Mouse (Mus musculus) neural tube, embryonic 12.5 days (tissue): Measurements from ENCODE around the gene Myh6. TPM values are rescaled to one million over a fixed set of nuclear protein-coding genes. Genes with fewer than 3 reads are reported as not detected.

Experiments
- microRNA counts: library from miRNA; unstranded; fragments of <30 nt; microRNA quantifications from one replicate; lab custom pipeline; 2017
- microRNA-seq: library from miRNA; unstranded; fragments of <30 nt; microRNA quantifications from one replicate; pipeline ENCODE4, GENCODE M21; 2017
- polyA plus RNA-seq: library from polyadenylated mRNA; unstranded; fragments of >200 nt; fragmentation: Nextera tagmentation; extraction: Ambion mirVana; gene quantifications from 2 replicates; pipeline ENCODE4 v1.2.1, GENCODE M21; 2016

The Myh6 gene
- polyA plus RNA-seq, 1 experiment from 2014 or later = 2.9 TPM

MicroRNAs encoded within 50 kb of the gene (microRNA counts, 519-probe panel; counts per million panel counts)
- microRNA mmu-miR-208a (lab: Ali Mortazavi, UCI) (342 counts per million, percentile 67 among the panel's probes with 10 or more counts), microRNA mmu-miR-208b (lab: Ali Mortazavi, UCI) (342 counts per million, percentile 67 among the panel's probes with 10 or more counts)

Small RNAs within 50 kb of the gene (microRNA-seq; reads per million reads assigned to microRNA genes)
- 9.4 reads per million, percentile 22 among the genes with 10 or more reads in this experiment for gene Mir208a
- gene Mir208b = 50.0 reads per million, percentile 43 among the genes with 10 or more reads in this experiment

Other genes starting within 250 kb of the Myh6 start
- gene Slc7a8, start 185.0 kb downstream of the Myh6 start, polyA plus RNA-seq = 3.1 and 3.7 TPM in 2 replicates
- gene Rnf212b, start 152.8 kb downstream of the Myh6 start, polyA plus RNA-seq = not detected in 2 replicates
- 15.7 and 16.6 TPM in 2 replicates for gene Homez, start 96.0 kb downstream of the Myh6 start, polyA plus RNA-seq
- gene Ppp1r3e, start 89.4 kb downstream of the Myh6 start, polyA plus RNA-seq = 1.1 and 1.4 TPM in 2 replicates
- 3.8 and 4.1 TPM in 2 replicates for gene Bcl2l2, start 83.5 kb downstream of the Myh6 start, polyA plus RNA-seq
- gene Gm20521, start 83.5 kb downstream of the Myh6 start, polyA plus RNA-seq = not detected in 2 replicates
- 214 and 236 TPM in 2 replicates for gene Pabpn1, start 74.4 kb downstream of the Myh6 start, polyA plus RNA-seq
- gene Slc22a17, start 53.8 kb downstream of the Myh6 start, polyA plus RNA-seq = 126 and 131 TPM in 2 replicates
- 29.1 and 31.2 TPM in 2 replicates for gene Efs, start 40.8 kb downstream of the Myh6 start, polyA plus RNA-seq
- gene Il25, start 34.2 kb downstream of the Myh6 start, polyA plus RNA-seq = 0.19 and 0.48 TPM in 2 replicates
- 6.7 and 7.2 TPM in 2 replicates for gene Cmtm5, start 30.7 kb downstream of the Myh6 start, polyA plus RNA-seq
- not detected in 2 replicates for gene Gm17428, start 10.0 kb upstream of the Myh6 start, polyA plus RNA-seq
- 7.0 and 11.3 TPM in 2 replicates for gene Myh7, start 27.7 kb upstream of the Myh6 start, polyA plus RNA-seq
- gene Ngdn, start 48.5 kb upstream of the Myh6 start, polyA plus RNA-seq = 64.1 and 69.1 TPM in 2 replicates
- gene Zfhx2, start 125.4 kb upstream of the Myh6 start, polyA plus RNA-seq = 29.4 and 34.4 TPM in 2 replicates
- gene Thtpa, start 127.9 kb upstream of the Myh6 start, polyA plus RNA-seq = 25.7 and 26.5 TPM in 2 replicates
- gene Ap1g2, start 139.7 kb upstream of the Myh6 start, polyA plus RNA-seq = 7.6 and 12.0 TPM in 2 replicates
- gene Jph4, start 150.0 kb upstream of the Myh6 start, polyA plus RNA-seq = 12.3 and 13.8 TPM in 2 replicates